In the genomic region with DNA sequence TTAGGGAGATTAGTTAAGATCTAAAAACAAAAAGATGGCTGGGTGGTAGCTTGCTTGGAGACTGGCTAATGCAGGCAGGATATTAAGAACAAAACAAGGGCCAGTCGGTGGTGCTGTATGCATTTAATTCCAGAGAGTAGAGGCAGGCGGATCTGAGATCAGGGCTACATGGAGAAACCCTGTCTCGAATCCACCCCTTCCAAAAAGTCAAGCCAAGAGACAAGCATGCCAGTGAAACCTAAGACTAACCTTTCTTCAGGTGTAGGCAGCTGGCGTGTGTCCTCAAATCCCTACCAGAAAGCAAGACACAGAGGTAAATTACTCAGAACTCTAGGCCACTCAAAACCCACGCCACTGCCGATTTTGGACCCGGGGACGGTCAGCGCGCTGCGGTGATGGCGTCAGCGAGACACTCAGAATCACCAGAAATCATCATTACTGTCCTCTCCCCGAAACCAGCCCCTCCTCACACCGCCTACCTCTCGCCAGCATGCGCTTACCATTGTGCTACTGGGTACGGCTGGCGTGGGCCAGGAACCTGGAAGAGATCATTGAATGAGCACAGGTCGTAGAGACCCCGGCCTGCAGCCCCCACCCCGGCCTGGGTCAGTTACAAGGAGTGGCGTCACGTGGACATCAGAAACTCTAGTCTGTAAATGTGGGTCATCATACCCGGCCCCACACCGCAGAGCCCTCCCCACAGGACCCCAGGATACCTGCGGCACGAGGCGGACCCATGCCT, we compare ENCODE assay signal across 1 mouse cellular context.
TF ChIP-seq lines count a peak whose summit lies in the region.

No protein-coding gene starts in this region.

TF ChIP-seq in MEL, 35 proteins besides CTCF, POLR2A, EP300 and RAD21 (continued from another document):
- TF ChIP-seq BHLHE40 (IDR thresholded peaks at IDR 0.05; ENCODE audit: borderline replicate concordance, low read depth, low read length) (no peak), MAFK (IDR thresholded peaks at IDR 0.05; ENCODE audit: borderline replicate concordance, low read depth, low read length) (no peak), MYC (IDR thresholded peaks at IDR 0.05; ENCODE audit: low read depth, low read length) (0 out of 2 replicates have a peak, but pooled peaks have one; percentile 62), ETS1 (IDR thresholded peaks at IDR 0.05; ENCODE audit: low read depth, low read length) (no peak), POLR2AphosphoS2 (IDR thresholded peaks at IDR 0.05; ENCODE audit: low read length) (0 out of 2 replicates have a peak, but pooled peaks have one; percentile 15), USF2 (IDR thresholded peaks at IDR 0.05; ENCODE audit: borderline replicate concordance in 1 of 2, insufficient read depth in 1 of 2, low read depth in 1 of 2, low read length in 2 of 2) (no peak), SMC3 (IDR thresholded peaks at IDR 0.05; ENCODE audit: low read depth, low read length) (no peak), ZNF384 (IDR thresholded peaks at IDR 0.05; ENCODE audit: low read depth, low read length) (no peak), USF1 (IDR thresholded peaks at IDR 0.05; ENCODE audit: low read depth, low read length) (peak; percentile 50; the same call in 1 of the 2 replicates)
